Mouse (Mus musculus) lung, embryonic 14.5 days (tissue): ENCODE measurements around the gene B3gntl1. TPM values are rescaled to one million over a fixed set of nuclear protein-coding genes. Genes with fewer than 3 reads are reported as not detected.

ENCODE experiments used
- ATAC-seq: fragments of 200-750 bp; cut with Nextera tagmentation; 2 replicates; pipeline ENCODE4 v1.8.0; 2017; ENCODE audit warnings: mild to moderate bottlenecking, moderate TSS enrichment, moderate library complexity; ENCODE audit not compliant: insufficient read depth
- DNase-seq: peaks from one replicate; pipeline ENCODE4 v3.0.0-alpha.2; 2015
- H3K27ac ChIP-seq: fragments of 300-500 bp; sonication (generic); 2 replicates; pipeline ENCODE4 v1.5.1; 2014; ENCODE audit warnings: low read depth, mild to moderate bottlenecking, moderate library complexity
- H3K27me3 ChIP-seq: fragments of 300-500 bp; sonication (generic); 2 replicates; pipeline ENCODE4 v1.6.1; 2014; ENCODE audit warnings: low read length, control low read depth; ENCODE audit not compliant: insufficient read depth
- H3K36me3 ChIP-seq: fragments of 300-500 bp; sonication (generic); 2 replicates; pipeline ENCODE4 v1.6.1; 2014; ENCODE audit warnings: control low read depth; ENCODE audit not compliant: insufficient read depth
- H3K4me1 ChIP-seq: fragments of 300-500 bp; sonication (generic); 2 replicates; pipeline ENCODE4 v1.6.1; 2014; ENCODE audit warnings: antibody characterized with exemption, control low read depth; ENCODE audit not compliant: insufficient read depth
- H3K4me2 ChIP-seq: fragments of 300-500 bp; sonication (generic); 2 replicates; pipeline ENCODE4 v1.6.1; 2014; ENCODE audit warnings: mild to moderate bottlenecking
- H3K4me3 ChIP-seq: fragments of 300-500 bp; sonication (generic); 2 replicates; pipeline ENCODE4 v1.5.1; 2014; ENCODE audit warnings: low read depth, low read length
- H3K9ac ChIP-seq: fragments of 300-500 bp; sonication (generic); 2 replicates; pipeline ENCODE4 v1.6.1; 2014
- H3K9me3 ChIP-seq: fragments of 300-500 bp; sonication (generic); 2 replicates; pipeline ENCODE4 v1.6.1; 2016; ENCODE audit warnings: low read depth, low read length, control low read depth
- CTCF ChIP-seq: IDR thresholded peaks from 2 replicates; pipeline ENCODE4 v1.5.1; 2016; ENCODE audit warnings: antibody characterized with exemption, low read depth
- WGBS: fragments of 180-500 bp; shearing (Covaris S2); extraction: QIAGEN DNeasy Blood & Tissue Kit; methylation state at CpG from one replicate; pipeline ENCODE4 v1.1.7; 2014; 5-methylcytosine and 5-hydroxymethylcytosine counted together
- polyA plus RNA-seq: library from polyadenylated mRNA; unstranded; fragments of >200 nt; fragmentation: Nextera tagmentation; extraction: Ambion mirVana; gene quantifications from 2 replicates; pipeline ENCODE4 v1.2.1, GENCODE M21; 2014

The B3gntl1 gene
- polyA plus RNA-seq, 1 experiment from 2014 or later: 7.3 TPM

DNA sequence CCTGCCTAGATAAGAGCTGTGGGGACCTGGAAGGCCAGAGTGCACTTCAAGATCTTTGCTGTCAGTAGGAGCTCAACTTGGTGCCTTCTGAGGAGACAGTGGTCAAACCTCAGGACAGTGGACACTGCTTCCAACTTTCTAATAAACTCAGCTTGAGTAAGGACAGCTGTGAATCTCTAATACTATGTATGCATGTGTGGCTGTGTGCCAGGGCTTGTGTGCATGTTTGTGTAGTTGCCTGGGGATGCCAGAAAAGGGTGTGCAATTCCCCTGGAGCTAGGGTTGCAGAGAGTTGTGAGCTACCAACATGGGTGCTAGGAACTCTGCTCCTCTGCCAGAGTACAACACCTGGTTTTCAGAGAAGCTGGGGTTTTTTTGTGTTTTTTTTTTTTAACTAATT is 62.0 kb downstream of the B3gntl1 start:
- H3K27ac ChIP-seq: no peak overlapping the region
- no peak for TF ChIP-seq CTCF
- no peaks in the 10 kb centered on the region for H3K4me1 ChIP-seq
- no peaks in the 10 kb centered on the region for H3K9me3 ChIP-seq
- H3K4me2 ChIP-seq: no peak overlapping the region
- no peaks in the 10 kb centered on the region for H3K27me3 ChIP-seq
- H3K36me3 ChIP-seq: peaks cover 38% of the 10 kb centered on the region
- ATAC-seq: no peak
- no peak overlapping the region for H3K9ac ChIP-seq
- peak; percentile 56 for DNase-seq
- no peak overlapping the region for H3K4me3 ChIP-seq

DNA sequence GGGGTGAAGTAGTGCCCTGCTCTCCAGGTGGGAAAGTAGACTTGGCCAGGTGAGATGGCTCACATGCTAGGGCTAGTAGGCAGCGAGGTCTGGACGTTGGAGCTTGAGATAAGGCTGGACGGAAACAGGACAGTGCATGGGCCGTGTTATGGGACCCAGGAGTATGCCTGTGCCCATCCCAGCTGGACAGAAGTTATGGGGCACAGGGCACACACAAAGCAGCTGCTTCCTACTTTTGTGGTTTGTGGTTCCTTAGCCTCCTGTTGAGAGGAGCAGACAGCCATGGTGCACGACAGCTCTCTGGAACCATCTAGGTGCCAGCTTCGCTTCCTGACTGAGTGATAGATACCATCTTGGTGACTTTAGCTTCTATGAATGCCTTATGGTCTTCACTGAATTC is 67.3 kb downstream of the B3gntl1 start:
- Histone ChIP-seq H3K4me3 (no peak overlapping the region), H3K9me3 (no peaks in the 10 kb centered on the region), H3K4me1 (no peaks in the 10 kb centered on the region), H3K36me3 (peaks cover 54% of the 10 kb centered on the region), H3K9ac (no peak overlapping the region), H3K4me2 (no peak overlapping the region), H3K27ac (no peak overlapping the region), H3K27me3 (no peaks in the 10 kb centered on the region)
- WGBS: 90% methylated on average over 6 of the region's 6 CpGs
- TF ChIP-seq CTCF: no peak
- DNase-seq: no peak
- ATAC-seq: no peak

DNA sequence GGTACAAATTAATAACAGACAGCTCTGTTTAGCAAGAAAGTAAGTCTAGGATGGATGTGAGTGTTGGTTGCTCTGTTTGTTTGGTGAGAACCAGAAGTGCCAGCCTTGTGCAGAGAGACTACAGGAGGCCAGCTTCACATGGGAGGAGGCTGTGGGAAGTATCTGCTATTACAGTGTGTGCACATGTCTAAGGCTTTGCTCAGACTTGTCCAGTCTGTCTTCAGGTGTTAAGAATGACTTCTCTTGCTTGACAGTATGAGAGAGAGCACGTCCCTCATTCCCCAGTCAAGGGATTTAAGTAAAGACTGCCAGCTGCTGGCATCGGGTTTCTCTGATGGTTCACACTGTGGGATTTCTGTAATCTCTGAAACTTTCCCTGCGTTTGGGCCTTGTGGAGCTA is 71.5 kb downstream of the B3gntl1 start:
- Histone ChIP-seq H3K27ac (no peak overlapping the region), H3K9me3 (no peaks in the 10 kb centered on the region), H3K36me3 (peaks cover 47% of the 10 kb centered on the region), H3K9ac (no peak overlapping the region), H3K4me3 (no peak overlapping the region), H3K27me3 (no peaks in the 10 kb centered on the region), H3K4me2 (no peak overlapping the region), H3K4me1 (no peaks in the 10 kb centered on the region)
- ATAC-seq: no peak
- DNase-seq: no peak
- no peak for TF ChIP-seq CTCF
- 67% methylated on average over 3 of the region's 3 CpGs for WGBS

DNA sequence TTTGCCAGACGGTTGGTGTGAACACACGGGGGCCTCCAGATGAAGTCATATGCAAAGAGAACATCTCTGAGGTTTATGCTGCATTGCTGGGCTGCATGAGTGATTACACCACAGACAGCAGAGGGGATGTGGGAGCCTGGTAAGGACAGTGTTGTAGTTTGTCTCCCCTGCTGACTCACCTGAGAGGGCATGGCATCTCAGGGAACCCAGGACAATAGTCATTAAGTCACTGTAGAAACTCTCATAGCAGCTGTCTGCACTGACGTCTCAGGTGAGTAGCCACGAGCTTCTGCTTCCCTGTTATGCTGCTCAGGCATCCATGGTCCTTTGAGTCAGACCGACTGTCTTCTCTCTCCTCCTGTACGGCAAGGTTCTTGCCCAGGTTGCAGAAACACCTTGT is 75.7 kb downstream of the B3gntl1 start:
- no peak for TF ChIP-seq CTCF
- no peak for ATAC-seq

DNA sequence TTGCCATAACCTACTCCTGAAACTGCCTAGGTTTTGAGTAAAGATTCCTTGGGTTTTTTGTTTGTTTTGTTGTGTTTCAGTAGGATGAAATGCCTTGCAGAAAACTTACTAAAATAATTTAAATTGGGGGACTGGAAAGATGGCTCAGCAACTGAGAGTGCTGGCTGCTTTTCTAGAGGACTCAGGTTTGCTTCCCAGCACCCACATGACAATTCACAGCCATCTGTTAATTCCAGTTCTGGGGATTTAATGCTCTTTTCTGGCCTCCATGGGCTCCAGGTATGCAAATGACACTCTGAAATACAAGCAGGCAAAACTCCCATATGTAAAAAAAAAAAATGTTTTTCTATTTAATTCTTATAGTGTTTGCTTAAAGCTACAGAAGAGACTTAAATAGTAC is 91.1 kb downstream of the B3gntl1 start:
- ATAC-seq (no peak), DNase-seq (no peak)
- Histone ChIP-seq H3K9me3 (no peaks in the 10 kb centered on the region), H3K4me2 (no peak overlapping the region), H3K27ac (no peak overlapping the region), H3K27me3 (no peaks in the 10 kb centered on the region), H3K4me3 (no peak overlapping the region), H3K9ac (no peak overlapping the region), H3K4me1 (no peaks in the 10 kb centered on the region), H3K36me3 (peaks cover 8% of the 10 kb centered on the region; the same call in 1 of the 2 replicates)
- no peak for TF ChIP-seq CTCF

More for the DNA sequence above, 75.7 kb downstream of the B3gntl1 start:
- Histone ChIP-seq H3K4me2 (no peak overlapping the region), H3K9me3 (no peaks in the 10 kb centered on the region), H3K27ac (no peak overlapping the region), H3K4me1 (no peaks in the 10 kb centered on the region), H3K4me3 (no peak overlapping the region), H3K9ac (no peak overlapping the region), H3K27me3 (no peaks in the 10 kb centered on the region), H3K36me3 (peaks cover 31% of the 10 kb centered on the region)
- DNase-seq: no peak
- 82% methylated on average over 6 of the region's 6 CpGs for WGBS

Other genes with a start within 250 kb of the B3gntl1 start
- 0.23 and 0.33 TPM in 2 replicates for gene Fn3k, start 238.2 kb downstream of the B3gntl1 start, polyA plus RNA-seq
- gene Tbcd, start 221.2 kb downstream of the B3gntl1 start, polyA plus RNA-seq: 36.8 and 41.3 TPM in 2 replicates
- 0.09 and 0.34 TPM in 2 replicates for gene Zfp750, start 153.8 kb downstream of the B3gntl1 start, polyA plus RNA-seq
- 18.6 and 20.2 TPM in 2 replicates for gene Metrnl, start 28.4 kb upstream of the B3gntl1 start, polyA plus RNA-seq
- not detected in 2 replicates for gene Ptchd3, start 157.1 kb upstream of the B3gntl1 start, polyA plus RNA-seq